Mouse (Mus musculus): ENCODE data around the gene Oscar. TPM values are rescaled to one million over a fixed set of nuclear protein-coding genes. Genes with fewer than 3 reads are reported as not detected.

Oscar gene
- polyA plus RNA-seq (2014; fragmentation: Nextera tagmentation; extraction: Ambion mirVana), result 0.17 TPM in 1 of 2 replicates, not detected in the other

DNA sequence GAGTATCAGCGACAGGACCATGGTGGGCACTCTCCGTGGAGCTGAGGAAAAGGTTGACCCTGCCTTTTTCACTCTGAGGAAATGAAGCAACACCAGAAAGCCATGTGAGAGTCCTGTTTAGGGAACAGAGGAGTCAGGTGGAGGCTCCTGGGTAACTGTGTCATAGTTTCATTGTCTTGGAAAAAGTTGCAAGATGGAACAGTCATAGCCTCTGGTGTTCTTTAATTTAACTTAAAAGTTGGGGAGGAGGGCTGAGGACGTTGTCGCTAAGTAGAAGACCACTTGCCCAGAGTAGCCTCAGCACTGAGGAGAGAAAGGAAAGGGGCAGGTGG lies at the start of gene Oscar:
Oscar (minus strand) TSS at position 101 of the 332 bp plus-strand sequence.
- H3K9ac ChIP-seq (ENCODE audit: low read depth, low read length), result no peak within 1 kb of the TSS
- H3K27me3 ChIP-seq (replicated peaks; ENCODE audit: control insufficient read depth, insufficient read depth, low read length), result no peaks in the 10 kb centered on the region

DNA sequence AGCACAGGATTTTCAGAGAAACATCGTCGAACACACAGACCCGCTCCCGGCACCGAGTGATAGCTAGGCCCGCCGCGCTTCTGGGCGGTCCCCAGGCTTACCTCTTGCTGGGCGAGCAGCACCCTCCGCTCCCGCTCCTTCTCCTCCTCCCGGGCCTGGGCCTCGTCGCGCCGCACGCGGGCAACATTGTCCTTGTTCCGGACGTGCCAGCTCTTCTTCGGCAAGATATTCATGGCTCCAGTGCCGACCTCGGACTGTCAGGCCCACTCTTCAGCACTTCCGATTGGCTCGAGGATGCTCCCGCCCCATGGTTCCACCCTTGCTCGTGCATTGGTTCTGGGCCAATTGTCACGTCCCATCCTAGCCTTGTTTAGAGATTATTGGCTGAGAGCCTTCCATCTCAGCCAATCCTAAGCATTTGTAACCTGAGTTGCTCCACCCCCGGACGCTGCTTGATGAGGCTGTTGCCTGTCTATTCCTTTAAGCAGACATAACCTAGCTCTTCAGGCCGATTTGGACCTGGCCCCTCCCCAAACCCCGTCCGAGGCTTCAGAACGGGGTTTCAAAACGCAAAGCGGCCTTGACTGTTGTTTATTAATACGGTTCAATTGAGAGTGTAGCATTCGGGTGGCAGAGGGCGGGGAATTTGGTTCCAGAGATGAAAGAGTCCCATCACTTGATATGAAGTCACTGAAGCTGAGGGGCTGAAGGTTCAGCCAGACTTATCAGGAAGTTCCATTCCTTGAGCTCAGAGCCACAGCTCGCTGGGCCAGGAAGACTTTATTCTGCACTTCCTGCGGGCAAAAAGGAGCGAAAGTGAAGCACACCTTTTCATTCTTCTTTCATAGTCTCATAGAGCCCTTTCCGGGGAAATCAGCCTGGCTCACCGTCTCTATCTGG lies 49.5 kb upstream of the Oscar start, which contains the start of gene Leng1:
Leng1 (minus strand) TSS at position 626 of the 900 bp plus-strand sequence.
- ATAC-seq (replicated peaks; ENCODE audit: low FRiP score) (peak; percentile 96), DNase-seq (ENCODE audit: low spot score) (peak; percentile 84)
- Histone ChIP-seq H3K9ac (ENCODE audit: low read depth, low read length) (peak within 1 kb of the TSS; percentile 82), H3K36me3 (ENCODE audit: control insufficient read depth, insufficient read depth, low read length) (peaks cover 19% of the 10 kb centered on the region), H3K27ac (ENCODE audit: low read depth, low read length) (peak within 1 kb of the TSS; percentile 93), H3K4me3 (ENCODE audit: low read depth, low read length) (peak within 1 kb of the TSS; percentile 71), H3K27me3 (replicated peaks; ENCODE audit: control insufficient read depth, insufficient read depth, low read length) (no peaks in the 10 kb centered on the region), H3K4me2 (peak within 1 kb of the TSS; percentile 92), H3K4me1 (replicated peaks; ENCODE audit: control insufficient read depth, insufficient read depth, low read length) (peaks cover 14% of the 10 kb centered on the region), H3K9me3 (ENCODE audit: control insufficient read depth, low read length) (no peaks in the 10 kb centered on the region)
- 3% methylated on average over 45 of the region's 45 CpGs for WGBS

More for the DNA sequence above, at the start of gene Oscar:
- 68% methylated on average over 4 of the region's 4 CpGs for WGBS
- Histone ChIP-seq H3K4me1 (replicated peaks; ENCODE audit: control insufficient read depth, insufficient read depth, low read length) (peaks cover 2% of the 10 kb centered on the region), H3K4me3 (ENCODE audit: low read depth, low read length) (peak within 1 kb of the TSS; percentile 72), H3K9me3 (ENCODE audit: control insufficient read depth, low read length) (no peaks in the 10 kb centered on the region), H3K36me3 (ENCODE audit: control insufficient read depth, insufficient read depth, low read length) (peaks cover 6% of the 10 kb centered on the region), H3K4me2 (peak within 1 kb of the TSS; percentile 53), H3K27ac (ENCODE audit: low read depth, low read length) (no peak within 1 kb of the TSS)
- ATAC-seq (replicated peaks; ENCODE audit: low FRiP score) (no peak), DNase-seq (ENCODE audit: low spot score) (no peak)

DNA sequence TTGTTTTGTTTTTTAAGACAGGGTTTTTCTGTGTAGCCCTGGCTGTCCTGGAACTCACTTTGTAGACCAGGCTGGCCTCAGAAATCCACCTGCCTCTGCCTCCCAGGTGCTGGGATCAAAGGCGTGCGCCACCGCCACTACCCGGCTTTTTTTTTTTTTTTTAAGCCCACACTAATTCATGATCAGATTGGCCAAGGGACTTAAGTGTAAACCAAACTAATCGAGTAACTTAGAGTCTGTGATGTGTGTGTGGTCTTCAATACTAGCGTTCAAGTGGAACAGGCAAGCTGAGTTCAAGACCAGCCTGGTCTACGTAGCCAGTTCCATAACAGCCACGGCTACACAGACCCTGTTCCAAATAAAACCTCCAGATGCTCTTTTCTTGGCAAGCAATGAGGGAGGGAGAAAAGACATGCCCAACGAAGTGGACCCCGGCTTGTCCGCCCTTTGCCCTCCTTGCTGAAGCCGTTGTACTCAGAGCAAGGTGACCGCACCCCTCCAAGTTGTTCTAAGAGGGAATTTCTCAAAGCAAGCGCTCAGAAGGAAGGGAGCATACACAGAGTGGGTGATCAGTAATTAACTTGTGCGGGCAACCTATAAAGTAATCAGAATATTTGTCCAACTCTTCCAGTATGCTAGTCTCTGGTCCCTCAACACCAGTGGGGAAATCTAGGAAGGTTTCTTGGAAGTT lies 48.7 kb upstream of the Oscar start:
- peak; percentile 50 for ATAC-seq (replicated peaks; ENCODE audit: low FRiP score)
- peaks cover 14% of the 10 kb centered on the region for H3K4me1 ChIP-seq (replicated peaks; ENCODE audit: control insufficient read depth, insufficient read depth, low read length)
- WGBS, result 28% methylated on average over 15 of the region's 15 CpGs

DNA sequence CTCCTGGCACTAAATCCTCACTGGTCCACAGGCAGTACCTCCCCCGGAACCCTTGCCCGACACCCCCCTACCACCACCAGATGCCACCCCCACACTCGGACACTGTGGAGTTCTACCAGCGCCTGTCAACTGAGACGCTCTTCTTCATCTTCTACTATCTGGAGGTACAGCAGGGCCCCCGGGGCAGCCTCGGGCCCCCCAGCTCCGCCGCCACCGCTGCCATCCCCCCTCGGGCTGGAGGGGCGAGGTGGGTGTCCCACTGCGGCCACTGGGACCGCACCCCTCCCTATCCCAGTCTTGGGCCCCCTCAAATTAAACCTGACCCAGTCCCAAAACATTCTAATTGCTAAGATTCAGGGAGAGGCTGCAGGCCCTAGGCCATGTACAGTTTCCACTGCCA lies 42.6 kb upstream of the Oscar start:
- H3K9me3 ChIP-seq (ENCODE audit: control insufficient read depth, low read length), result no peaks in the 10 kb centered on the region
- no peak for ATAC-seq (replicated peaks; ENCODE audit: low FRiP score)
- 93% methylated on average over 14 of the region's 14 CpGs for WGBS
- no peak overlapping the region for H3K27ac ChIP-seq (ENCODE audit: low read depth, low read length)
- H3K4me2 ChIP-seq, result no peak overlapping the region
- H3K9ac ChIP-seq (ENCODE audit: low read depth, low read length), result no peak overlapping the region
- H3K36me3 ChIP-seq (ENCODE audit: control insufficient read depth, insufficient read depth, low read length), result peaks cover 84% of the 10 kb centered on the region
- H3K4me1 ChIP-seq (replicated peaks; ENCODE audit: control insufficient read depth, insufficient read depth, low read length), result peaks cover under 1% of the 10 kb centered on the region; the same call in 1 of the 2 replicates
- DNase-seq (ENCODE audit: low spot score), result no peak
- H3K4me3 ChIP-seq (ENCODE audit: low read depth, low read length), result no peak overlapping the region
- H3K27me3 ChIP-seq (replicated peaks; ENCODE audit: control insufficient read depth, insufficient read depth, low read length), result no peaks in the 10 kb centered on the region

More for the DNA sequence above, 48.7 kb upstream of the Oscar start:
- peaks cover 27% of the 10 kb centered on the region for H3K36me3 ChIP-seq (ENCODE audit: control insufficient read depth, insufficient read depth, low read length)
- peak overlapping the region; percentile 79 for H3K27ac ChIP-seq (ENCODE audit: low read depth, low read length)
- peak overlapping the region; percentile 92 for H3K4me2 ChIP-seq
- peak overlapping the region; percentile 71 for H3K4me3 ChIP-seq (ENCODE audit: low read depth, low read length)
- peak; percentile 49 for DNase-seq (ENCODE audit: low spot score)
- no peaks in the 10 kb centered on the region for H3K9me3 ChIP-seq (ENCODE audit: control insufficient read depth, low read length)
- no peaks in the 10 kb centered on the region for H3K27me3 ChIP-seq (replicated peaks; ENCODE audit: control insufficient read depth, insufficient read depth, low read length)
- peak overlapping the region; percentile 82 for H3K9ac ChIP-seq (ENCODE audit: low read depth, low read length)

DNA sequence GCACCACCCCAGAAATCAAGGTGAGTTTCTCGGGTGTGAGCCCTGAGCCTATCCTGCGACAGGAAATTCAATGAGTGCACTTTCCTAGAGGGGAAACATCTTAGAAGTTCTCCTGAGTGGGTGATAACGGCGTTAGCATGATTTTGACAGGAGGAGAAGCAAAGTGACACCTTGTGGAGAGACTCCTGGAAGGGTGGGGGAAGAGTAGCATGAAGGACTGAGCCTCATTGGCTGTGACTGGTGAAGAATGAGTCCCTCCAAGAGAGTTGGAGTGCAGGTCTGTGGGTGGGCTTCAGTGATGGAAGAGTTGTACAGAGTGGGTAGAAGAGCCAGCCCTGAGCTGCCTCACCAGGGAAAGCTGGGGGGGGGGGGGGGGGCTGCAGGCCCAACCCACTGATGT lies 41.0 kb upstream of the Oscar start:
- 83% methylated on average over 4 of the region's 4 CpGs for WGBS

DNA sequence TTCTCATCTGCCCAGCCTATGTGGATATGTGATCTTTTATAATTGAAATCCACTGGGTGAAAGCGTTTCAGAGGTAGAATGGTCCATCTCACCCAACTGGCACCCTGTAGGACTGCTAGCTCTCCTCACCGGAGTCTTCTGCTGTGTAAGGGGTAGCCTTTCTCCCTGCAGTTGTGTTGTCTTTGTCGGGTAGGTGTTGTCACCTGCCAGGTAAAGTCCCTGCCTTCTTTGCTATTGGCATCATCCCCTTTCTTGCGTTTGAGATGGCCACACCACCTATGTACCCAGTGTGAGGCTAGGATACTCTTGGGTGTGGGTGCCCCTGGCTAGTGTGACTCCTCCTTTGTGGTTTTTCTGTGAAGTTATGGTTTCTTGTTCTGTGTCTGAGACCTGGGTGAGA lies 30.7 kb upstream of the Oscar start:
- no peak for DNase-seq (ENCODE audit: low spot score)
- no peaks in the 10 kb centered on the region for H3K27me3 ChIP-seq (replicated peaks; ENCODE audit: control insufficient read depth, insufficient read depth, low read length)
- H3K4me3 ChIP-seq (ENCODE audit: low read depth, low read length), result peak overlapping the region; percentile 99
- WGBS, result 64% methylated on average over 4 of the region's 4 CpGs
- H3K27ac ChIP-seq (ENCODE audit: low read depth, low read length), result no peak overlapping the region
- peaks cover 13% of the 10 kb centered on the region for H3K36me3 ChIP-seq (ENCODE audit: control insufficient read depth, insufficient read depth, low read length)
- peak overlapping the region; percentile 90 for H3K4me2 ChIP-seq
- ATAC-seq (replicated peaks; ENCODE audit: low FRiP score), result no peak
- H3K4me1 ChIP-seq (replicated peaks; ENCODE audit: control insufficient read depth, insufficient read depth, low read length), result peaks cover 29% of the 10 kb centered on the region
- no peaks in the 10 kb centered on the region for H3K9me3 ChIP-seq (ENCODE audit: control insufficient read depth, low read length)
- H3K9ac ChIP-seq (ENCODE audit: low read depth, low read length), result peak overlapping the region; percentile 99

More for the DNA sequence above, 41.0 kb upstream of the Oscar start:
- no peaks in the 10 kb centered on the region for H3K9me3 ChIP-seq (ENCODE audit: control insufficient read depth, low read length)
- H3K27me3 ChIP-seq (replicated peaks; ENCODE audit: control insufficient read depth, insufficient read depth, low read length), result no peaks in the 10 kb centered on the region
- no peak for ATAC-seq (replicated peaks; ENCODE audit: low FRiP score)
- no peak overlapping the region for H3K27ac ChIP-seq (ENCODE audit: low read depth, low read length)
- no peak overlapping the region for H3K9ac ChIP-seq (ENCODE audit: low read depth, low read length)
- H3K4me3 ChIP-seq (ENCODE audit: low read depth, low read length), result no peak overlapping the region
- DNase-seq (ENCODE audit: low spot score), result no peak
- H3K4me2 ChIP-seq, result no peak overlapping the region
- H3K4me1 ChIP-seq (replicated peaks; ENCODE audit: control insufficient read depth, insufficient read depth, low read length), result no peaks in the 10 kb centered on the region
- H3K36me3 ChIP-seq (ENCODE audit: control insufficient read depth, insufficient read depth, low read length), result peaks cover 91% of the 10 kb centered on the region

DNA sequence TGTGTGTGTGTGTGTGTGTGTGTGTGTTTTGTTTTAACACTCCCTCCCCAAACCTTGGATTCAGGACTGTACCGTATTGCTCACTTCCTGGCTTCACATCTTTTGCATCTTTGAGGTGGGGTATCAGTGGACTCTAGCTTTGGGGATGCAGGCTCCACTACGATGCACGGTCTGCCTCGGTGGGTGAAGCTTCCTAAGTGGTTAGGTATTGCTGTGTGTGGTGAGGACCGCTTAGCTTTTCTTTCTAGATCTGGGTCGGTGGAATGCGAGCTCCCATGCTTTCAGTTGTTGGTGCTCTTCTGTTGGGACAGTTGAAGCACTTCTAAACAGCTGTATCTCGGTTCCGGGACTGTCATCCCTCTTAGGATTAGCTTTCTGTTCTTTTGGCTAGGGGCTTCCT lies 30.2 kb upstream of the Oscar start:
- H3K27me3 ChIP-seq (replicated peaks; ENCODE audit: control insufficient read depth, insufficient read depth, low read length), result no peaks in the 10 kb centered on the region
- no peaks in the 10 kb centered on the region for H3K9me3 ChIP-seq (ENCODE audit: control insufficient read depth, low read length)
- H3K4me1 ChIP-seq (replicated peaks; ENCODE audit: control insufficient read depth, insufficient read depth, low read length), result peaks cover 29% of the 10 kb centered on the region
- peak overlapping the region; percentile 90 for H3K4me2 ChIP-seq
- peak overlapping the region; percentile 99 for H3K4me3 ChIP-seq (ENCODE audit: low read depth, low read length)
- peak overlapping the region; percentile 99 for H3K9ac ChIP-seq (ENCODE audit: low read depth, low read length)
- H3K27ac ChIP-seq (ENCODE audit: low read depth, low read length), result no peak overlapping the region
- 15% methylated on average over 9 of the region's 9 CpGs for WGBS
- ATAC-seq (replicated peaks; ENCODE audit: low FRiP score) (no peak), DNase-seq (ENCODE audit: low spot score) (no peak)
- peaks cover 12% of the 10 kb centered on the region for H3K36me3 ChIP-seq (ENCODE audit: control insufficient read depth, insufficient read depth, low read length)

DNA sequence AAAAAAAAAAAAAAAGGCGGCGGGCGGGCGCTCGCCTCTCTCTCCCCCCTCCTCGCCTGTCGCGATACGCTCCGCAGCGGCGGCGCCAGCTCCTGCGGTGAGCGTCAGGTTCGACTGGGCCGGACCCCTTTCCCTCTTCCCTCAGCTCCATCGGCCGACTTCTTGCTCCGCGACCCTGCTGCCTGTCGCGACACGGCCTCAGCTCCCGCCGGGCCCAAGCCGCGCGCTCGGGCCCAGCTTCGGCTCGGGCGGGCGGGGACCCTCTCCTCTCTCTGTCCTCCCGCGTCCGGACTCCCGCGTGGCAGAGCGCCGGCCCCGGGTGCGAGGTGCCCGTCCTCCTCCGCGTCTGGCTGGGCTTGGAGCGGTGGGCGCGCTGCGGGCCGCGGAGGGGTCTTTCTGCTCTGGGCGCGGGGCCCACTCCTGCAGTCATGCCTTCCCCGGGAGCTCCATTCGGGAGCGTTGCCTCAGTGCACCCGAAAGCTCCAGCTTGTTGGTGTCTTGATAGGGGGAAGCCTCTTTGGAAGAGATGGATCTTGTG lies 29.6 kb upstream of the Oscar start:
- Histone ChIP-seq H3K9me3 (ENCODE audit: control insufficient read depth, low read length) (no peaks in the 10 kb centered on the region), H3K36me3 (ENCODE audit: control insufficient read depth, insufficient read depth, low read length) (peaks cover 10% of the 10 kb centered on the region; the same call in 1 of the 2 replicates), H3K27ac (ENCODE audit: low read depth, low read length) (peak overlapping the region; percentile 98), H3K4me2 (peak overlapping the region; percentile 90), H3K4me1 (replicated peaks; ENCODE audit: control insufficient read depth, insufficient read depth, low read length) (peaks cover 29% of the 10 kb centered on the region), H3K27me3 (replicated peaks; ENCODE audit: control insufficient read depth, insufficient read depth, low read length) (no peaks in the 10 kb centered on the region), H3K9ac (ENCODE audit: low read depth, low read length) (peak overlapping the region; percentile 99), H3K4me3 (ENCODE audit: low read depth, low read length) (peak overlapping the region; percentile 99)
- WGBS, result under 1% methylated on average over 53 of the region's 58 CpGs
- DNase-seq (ENCODE audit: low spot score) (no peak), ATAC-seq (replicated peaks; ENCODE audit: low FRiP score) (peak; percentile 1; the same call in 1 of the 2 replicates)
